Mouse (Mus musculus): ENCODE results near the gene Gm17349. TPM values are rescaled to one million over a fixed set of nuclear protein-coding genes. Genes with fewer than 3 reads are reported as not detected.

Gm17349 gene
- polyA plus RNA-seq (2012; ENCODE audit: insufficient read depth, insufficient read length, low replicate concordance, missing spikeins), result not detected in 2 replicates

GRCm38 (mm10) chr15:99705440-99706048 is at the start of gene Gm17349:
Gene Gm17349 (minus strand): TSS chr15:99705490.
- TF ChIP-seq POLR2A (IDR thresholded peaks at IDR 0.05; ENCODE audit: insufficient read depth, low read depth, low read length), result no peak
- peak; percentile 55; the same call in 1 of the 2 replicates for TF ChIP-seq CTCF (IDR thresholded peaks at IDR 0.05; ENCODE audit: insufficient read depth, low read depth, low read length)
- Histone ChIP-seq H3K27ac (ENCODE audit: insufficient read depth, low read depth, low read length) (peak within 1 kb of the TSS; percentile 100), H3K4me3 (ENCODE audit: insufficient read depth, low read depth, low read length) (peak within 1 kb of the TSS; percentile 50), H3K4me1 (ENCODE audit: control insufficient read depth, insufficient read depth, low read length) (peaks cover 39% of the 10 kb centered on the region)
- 39% methylated on average over 11 of the region's 11 CpGs for WGBS

GRCm38 (mm10) chr15:99754204-99754603 is 48.9 kb upstream of the Gm17349 start:
- Histone ChIP-seq H3K4me1 (ENCODE audit: control insufficient read depth, insufficient read depth, low read length) (0 out of 2 replicates have a peak, but pooled peaks cover 2% of the 10 kb centered on the region), H3K27ac (ENCODE audit: insufficient read depth, low read depth, low read length) (no peak overlapping the region), H3K4me3 (ENCODE audit: insufficient read depth, low read depth, low read length) (no peak overlapping the region)
- TF ChIP-seq POLR2A (IDR thresholded peaks at IDR 0.05; ENCODE audit: insufficient read depth, low read depth, low read length), result no peak
- TF ChIP-seq CTCF (IDR thresholded peaks at IDR 0.05; ENCODE audit: insufficient read depth, low read depth, low read length), result no peak
- 47% methylated on average over 3 of the region's 3 CpGs for WGBS

- no peak for TF ChIP-seq CTCF (IDR thresholded peaks at IDR 0.05; ENCODE audit: insufficient read depth, low read depth, low read length)
- TF ChIP-seq POLR2A (IDR thresholded peaks at IDR 0.05; ENCODE audit: insufficient read depth, low read depth, low read length), result no peak
- Histone ChIP-seq H3K27ac (ENCODE audit: insufficient read depth, low read depth, low read length) (no peak overlapping the region), H3K4me1 (ENCODE audit: control insufficient read depth, insufficient read depth, low read length) (peaks cover 6% of the 10 kb centered on the region), H3K4me3 (ENCODE audit: insufficient read depth, low read depth, low read length) (no peak overlapping the region)
- WGBS, result 60% methylated on average over 4 of the region's 4 CpGs
These were observed 34.9 kb upstream of the Gm17349 start for GRCm38 (mm10) chr15:99740229-99740628.

GRCm38 (mm10) chr15:99736675-99737074 is 31.4 kb upstream of the Gm17349 start:
- no peak for TF ChIP-seq POLR2A (IDR thresholded peaks at IDR 0.05; ENCODE audit: insufficient read depth, low read depth, low read length)
- no peak for TF ChIP-seq CTCF (IDR thresholded peaks at IDR 0.05; ENCODE audit: insufficient read depth, low read depth, low read length)
- Histone ChIP-seq H3K27ac (ENCODE audit: insufficient read depth, low read depth, low read length) (peak overlapping the region; percentile 64), H3K4me3 (ENCODE audit: insufficient read depth, low read depth, low read length) (no peak overlapping the region), H3K4me1 (ENCODE audit: control insufficient read depth, insufficient read depth, low read length) (peaks cover 6% of the 10 kb centered on the region)
- 36% methylated on average over 11 of the region's 11 CpGs for WGBS

- 88% methylated on average over 2 of the region's 2 CpGs for WGBS
- Histone ChIP-seq H3K27ac (ENCODE audit: insufficient read depth, low read depth, low read length) (no peak overlapping the region), H3K4me1 (ENCODE audit: control insufficient read depth, insufficient read depth, low read length) (peaks cover 6% of the 10 kb centered on the region), H3K4me3 (ENCODE audit: insufficient read depth, low read depth, low read length) (no peak overlapping the region)
- TF ChIP-seq CTCF (IDR thresholded peaks at IDR 0.05; ENCODE audit: insufficient read depth, low read depth, low read length), result no peak
- no peak for TF ChIP-seq POLR2A (IDR thresholded peaks at IDR 0.05; ENCODE audit: insufficient read depth, low read depth, low read length)
These were observed 30.3 kb upstream of the Gm17349 start for GRCm38 (mm10) chr15:99735631-99736030.

- WGBS, result 93% methylated on average over 5 of the region's 5 CpGs
- Histone ChIP-seq H3K4me3 (ENCODE audit: insufficient read depth, low read depth, low read length) (no peak overlapping the region), H3K27ac (ENCODE audit: insufficient read depth, low read depth, low read length) (no peak overlapping the region), H3K4me1 (ENCODE audit: control insufficient read depth, insufficient read depth, low read length) (peaks cover 6% of the 10 kb centered on the region)
- no peak for TF ChIP-seq POLR2A (IDR thresholded peaks at IDR 0.05; ENCODE audit: insufficient read depth, low read depth, low read length)
- TF ChIP-seq CTCF (IDR thresholded peaks at IDR 0.05; ENCODE audit: insufficient read depth, low read depth, low read length), result no peak
These were observed 27.9 kb upstream of the Gm17349 start for GRCm38 (mm10) chr15:99733186-99733585.

GRCm38 (mm10) chr15:99731678-99732077 is 26.4 kb upstream of the Gm17349 start:
- H3K27ac ChIP-seq (ENCODE audit: insufficient read depth, low read depth, low read length), result no peak overlapping the region
- H3K4me1 ChIP-seq (ENCODE audit: control insufficient read depth, insufficient read depth, low read length), result peaks cover 9% of the 10 kb centered on the region
- no peak overlapping the region for H3K4me3 ChIP-seq (ENCODE audit: insufficient read depth, low read depth, low read length)
- no peak for TF ChIP-seq POLR2A (IDR thresholded peaks at IDR 0.05; ENCODE audit: insufficient read depth, low read depth, low read length)
- TF ChIP-seq CTCF (IDR thresholded peaks at IDR 0.05; ENCODE audit: insufficient read depth, low read depth, low read length), result no peak
- WGBS, result 76% methylated on average over 3 of the region's 3 CpGs

GRCm38 (mm10) chr15:99731167-99731566 is 25.9 kb upstream of the Gm17349 start:
- Histone ChIP-seq H3K27ac (ENCODE audit: insufficient read depth, low read depth, low read length) (no peak overlapping the region), H3K4me1 (ENCODE audit: control insufficient read depth, insufficient read depth, low read length) (peaks cover 6% of the 10 kb centered on the region), H3K4me3 (ENCODE audit: insufficient read depth, low read depth, low read length) (no peak overlapping the region)
- WGBS, result 97% methylated on average over 2 of the region's 2 CpGs
- TF ChIP-seq POLR2A (IDR thresholded peaks at IDR 0.05; ENCODE audit: insufficient read depth, low read depth, low read length), result no peak
- no peak for TF ChIP-seq CTCF (IDR thresholded peaks at IDR 0.05; ENCODE audit: insufficient read depth, low read depth, low read length)

GRCm38 (mm10) chr15:99729056-99729783 is 23.9 kb upstream of the Gm17349 start:
- TF ChIP-seq POLR2A (IDR thresholded peaks at IDR 0.05; ENCODE audit: insufficient read depth, low read depth, low read length) (no peak), CTCF (IDR thresholded peaks at IDR 0.05; ENCODE audit: insufficient read depth, low read depth, low read length) (no peak)
- Histone ChIP-seq H3K27ac (ENCODE audit: insufficient read depth, low read depth, low read length) (no peak overlapping the region), H3K4me1 (ENCODE audit: control insufficient read depth, insufficient read depth, low read length) (peaks cover 7% of the 10 kb centered on the region), H3K4me3 (ENCODE audit: insufficient read depth, low read depth, low read length) (no peak overlapping the region)
- WGBS, result 92% methylated on average over 4 of the region's 4 CpGs
